Mouse (Mus musculus): Measurements from ENCODE around the gene Fmn2.
A peak's percentile ranks its signal among the peaks of the same experiment; 100 is the strongest.

Gene Fmn2

GRCm38 (mm10) chr1:174557841-174558240 is 56.2 kb downstream of the Fmn2 start:
- no peak for DNase-seq

GRCm38 (mm10) chr1:174558488-174558887 is 56.9 kb downstream of the Fmn2 start:
- DNase-seq: no peak

DNA sequence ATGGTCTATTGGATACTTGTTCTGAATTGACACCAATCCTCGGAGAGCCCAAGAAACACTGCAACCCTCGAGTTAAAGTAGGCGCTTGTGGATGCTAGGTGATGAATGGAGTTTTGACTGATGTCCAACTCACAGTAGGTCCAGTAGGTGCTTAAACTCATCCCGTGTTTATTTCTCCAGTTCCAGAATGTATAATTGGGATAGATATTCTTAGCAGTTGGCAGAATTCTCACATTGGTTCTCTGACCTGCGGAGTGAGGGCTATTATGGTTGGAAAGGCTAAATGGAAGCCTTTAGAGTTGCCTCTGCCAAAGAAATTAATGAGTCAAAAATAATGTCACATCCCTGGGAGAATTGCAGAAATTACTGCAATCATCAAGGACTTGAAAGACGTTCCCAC is 62.9 kb downstream of the Fmn2 start:
- no peak for DNase-seq

GRCm38 (mm10) chr1:174568609-174569008 is 67.0 kb downstream of the Fmn2 start:
- no peak for DNase-seq

GRCm38 (mm10) chr1:174592420-174592980 is 90.9 kb downstream of the Fmn2 start:
- DNase-seq: peak; percentile 9

DNA sequence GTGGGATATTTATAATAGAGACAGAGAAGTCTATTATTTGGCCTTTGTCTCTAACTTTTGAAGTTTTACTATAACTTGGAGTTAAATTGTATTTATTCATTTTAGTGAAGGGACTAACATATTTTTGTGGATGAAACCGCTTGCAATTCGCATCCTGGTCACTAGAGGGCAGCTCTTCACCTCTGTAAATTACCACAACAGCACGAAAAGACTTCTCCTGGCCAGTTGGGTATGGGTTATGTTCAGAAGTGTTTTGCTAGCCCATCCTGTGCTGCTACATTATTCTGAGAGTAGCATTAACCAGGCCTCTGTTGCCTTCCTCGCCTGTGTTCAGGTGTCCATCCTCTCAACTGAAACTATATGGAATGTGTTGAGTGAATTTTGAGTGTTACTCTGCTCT is 93.4 kb downstream of the Fmn2 start:
- peak; percentile 61 for DNase-seq

DNA sequence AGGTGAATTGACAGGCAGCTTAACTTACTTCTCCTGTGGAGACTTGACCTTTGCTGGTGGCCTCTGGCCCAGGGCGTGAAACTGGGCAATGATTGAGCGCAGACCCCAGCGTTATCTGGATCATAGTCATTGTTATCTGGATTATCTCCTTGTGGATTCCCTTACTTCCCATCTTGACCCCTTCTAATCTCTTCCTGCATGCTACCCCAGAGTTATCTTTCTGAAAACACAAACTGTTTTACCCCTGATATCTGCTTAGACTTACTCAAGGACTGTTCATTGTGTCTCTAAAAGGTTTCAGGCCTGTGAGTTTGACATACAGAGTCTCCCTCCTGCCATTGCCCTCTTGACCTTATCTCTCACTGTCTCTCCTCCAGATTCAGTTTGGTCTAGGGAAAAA is 95.9 kb downstream of the Fmn2 start:
- DNase-seq: no peak

DNA sequence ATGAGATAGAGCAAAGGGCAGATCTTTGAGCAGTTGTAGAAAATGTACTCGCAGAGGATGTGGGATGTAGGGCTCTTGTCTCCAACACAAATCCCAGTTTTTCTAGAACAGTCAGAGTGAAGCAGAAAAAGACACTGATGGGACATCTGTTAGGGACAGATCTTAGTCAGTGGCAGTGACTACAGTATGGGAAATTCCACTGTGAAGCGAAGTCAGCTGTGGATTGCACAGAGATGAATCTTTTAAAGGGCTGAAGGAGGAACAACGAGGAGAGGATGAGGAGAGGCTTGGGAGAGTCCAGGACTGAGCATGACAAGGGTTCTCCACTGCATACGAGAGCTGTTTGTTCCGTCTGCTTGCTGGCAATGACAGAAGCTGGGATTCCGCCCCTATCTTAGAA is 96.6 kb downstream of the Fmn2 start:
- DNase-seq: no peak

DNA sequence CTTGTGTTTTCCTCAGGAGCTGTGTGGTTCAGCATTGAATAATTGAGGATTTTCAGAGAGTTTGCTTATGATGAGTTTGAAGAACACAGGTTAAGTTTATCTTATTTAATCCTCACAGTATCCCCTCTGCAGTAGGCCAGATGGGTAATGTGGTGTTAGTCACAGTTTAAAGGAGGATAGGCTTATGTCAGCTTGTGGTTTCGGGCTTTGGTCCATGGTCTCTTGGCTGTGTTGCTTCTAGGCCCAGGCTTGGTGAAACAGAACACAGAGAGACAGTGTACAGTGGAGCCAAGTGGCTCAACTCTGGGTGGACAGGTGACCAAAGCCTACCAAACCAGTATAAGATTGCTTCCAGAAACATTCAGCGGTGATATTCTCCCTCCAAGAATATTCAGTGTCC is 98.4 kb downstream of the Fmn2 start:
- no peak for DNase-seq

DNA sequence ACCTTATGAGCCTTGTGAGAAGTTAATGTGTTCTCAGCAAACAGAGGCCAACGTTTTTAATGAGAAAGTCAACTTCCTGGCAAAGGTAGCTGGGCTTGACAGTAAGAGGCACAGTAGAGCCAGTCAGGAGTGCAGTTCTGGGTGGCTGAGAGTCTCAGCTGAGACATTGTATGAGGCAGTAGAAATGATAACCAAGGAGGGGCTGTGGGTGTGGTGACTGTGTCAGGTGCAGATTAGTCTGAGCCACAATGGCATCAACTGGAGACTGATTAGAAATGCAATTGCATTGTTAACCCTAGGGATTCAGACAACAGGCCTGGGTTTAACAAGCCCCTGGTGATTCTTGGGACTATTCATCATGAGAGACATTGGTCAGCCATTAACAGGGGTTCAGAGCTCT is 99.0 kb downstream of the Fmn2 start:
- no peak for DNase-seq

- no peak for DNase-seq
Measured at GRCm38 (mm10) chr1:174617368-174617767, 115.7 kb downstream of the Fmn2 start.

- no peak for DNase-seq
Measured at GRCm38 (mm10) chr1:174621512-174621911, 119.9 kb downstream of the Fmn2 start.

DNA sequence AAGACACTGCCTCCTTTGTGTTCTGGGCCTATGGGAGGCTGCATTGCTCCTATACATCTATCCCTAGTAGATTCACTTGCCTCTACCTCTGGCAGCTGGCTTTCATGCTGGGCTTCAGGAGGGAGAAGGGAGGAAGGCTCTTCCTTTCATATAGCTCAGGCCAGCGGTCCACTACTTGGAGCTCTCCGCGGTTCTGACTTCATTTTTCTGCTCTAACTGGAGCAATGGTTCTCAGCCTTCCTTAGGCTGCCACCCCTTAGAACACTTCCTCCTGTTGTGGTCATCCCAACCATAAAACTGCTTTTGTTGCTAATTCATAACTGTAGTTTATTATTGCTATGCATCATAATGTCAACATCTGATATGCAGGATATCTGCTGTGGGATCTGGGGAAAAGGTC is 121.4 kb downstream of the Fmn2 start:
- DNase-seq: peak; percentile 8

GRCm38 (mm10) chr1:174630074-174630473 is 128.4 kb downstream of the Fmn2 start:
- no peak for DNase-seq

DNA sequence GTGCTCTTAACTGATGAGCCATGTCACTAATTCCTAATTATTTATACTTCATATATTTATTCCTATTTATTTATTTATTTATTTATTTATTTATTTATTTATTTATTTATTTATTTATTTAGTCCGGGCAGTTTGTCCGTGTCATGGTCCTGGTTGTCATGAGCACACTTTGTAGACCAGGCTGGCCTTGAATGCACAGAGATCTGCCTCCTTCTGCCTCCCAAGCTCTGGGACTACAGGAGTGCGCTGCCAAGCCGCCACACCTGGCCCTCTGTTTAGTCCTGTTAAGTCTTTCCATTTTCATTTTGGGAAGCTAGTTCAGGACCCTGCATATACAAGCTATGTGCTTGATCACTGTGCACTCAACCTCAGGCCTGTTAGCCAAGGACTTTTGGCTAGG is 134.7 kb downstream of the Fmn2 start:
- no peak for DNase-seq

- DNase-seq: no peak
Measured at GRCm38 (mm10) chr1:174637564-174638085, 136.0 kb downstream of the Fmn2 start.

DNA sequence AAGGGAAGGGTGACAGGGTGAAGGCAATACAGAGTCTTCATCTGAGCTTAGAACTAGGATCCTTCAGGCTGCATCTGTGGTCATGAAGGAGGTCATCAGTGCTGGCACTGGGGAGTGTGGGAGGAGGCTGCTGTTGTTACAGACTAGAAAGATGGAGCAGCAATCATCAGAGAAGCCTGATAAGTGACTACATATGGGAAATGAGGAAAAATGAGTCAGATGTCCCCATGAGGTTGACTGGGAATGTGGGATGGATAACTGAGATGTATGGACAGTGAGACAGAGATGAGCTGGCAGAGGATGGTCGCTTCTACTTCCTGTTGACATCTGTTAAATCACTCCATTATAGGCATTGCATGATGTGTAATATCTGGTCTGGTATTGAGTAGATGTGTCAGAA is 139.3 kb downstream of the Fmn2 start:
- no peak for DNase-seq

- DNase-seq: no peak
Measured at GRCm38 (mm10) chr1:174643431-174644010, 141.9 kb downstream of the Fmn2 start.

DNA sequence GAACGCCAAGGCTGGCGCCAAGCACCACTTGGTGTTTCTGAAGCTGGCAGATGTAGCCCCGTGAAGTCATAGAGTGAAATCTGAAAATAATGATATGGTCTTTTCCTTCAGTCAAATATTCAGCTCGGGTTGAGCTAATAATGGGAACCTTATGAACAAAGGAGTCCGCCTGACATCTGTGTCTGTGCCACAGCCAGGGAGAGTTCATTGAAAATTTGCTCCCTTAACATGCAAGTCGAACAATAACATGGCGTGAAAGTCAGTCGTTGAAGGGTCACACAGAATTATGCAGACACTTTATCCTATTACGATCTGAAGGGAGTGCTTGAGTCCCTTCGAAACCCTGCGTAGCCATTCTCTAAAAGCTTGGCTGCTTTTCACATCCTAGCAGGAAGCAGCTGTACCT is 147.8 kb downstream of the Fmn2 start:
- no peak for DNase-seq

DNA sequence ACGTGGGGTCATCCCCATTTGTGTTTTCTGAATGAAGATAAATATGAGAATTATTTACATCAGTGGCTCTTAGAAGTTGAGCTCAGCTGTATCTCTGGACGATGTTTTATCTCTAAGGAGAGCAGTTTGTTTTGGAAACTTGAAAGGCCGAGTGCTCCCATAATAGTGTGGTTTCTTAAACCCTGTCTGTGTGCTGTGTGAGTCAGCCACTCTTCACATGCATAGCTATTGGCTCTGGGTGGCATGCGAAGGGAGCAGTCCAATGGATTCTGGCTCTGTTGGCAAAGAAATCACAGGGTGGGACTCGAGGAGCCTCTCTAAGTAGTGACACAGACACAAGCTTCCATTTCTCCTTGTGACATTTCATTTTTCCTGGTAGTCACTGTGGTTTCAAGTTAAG is 152.9 kb downstream of the Fmn2 start:
- DNase-seq: no peak

- no peak for DNase-seq
Measured at GRCm38 (mm10) chr1:174655354-174655753, 153.7 kb downstream of the Fmn2 start.

DNA sequence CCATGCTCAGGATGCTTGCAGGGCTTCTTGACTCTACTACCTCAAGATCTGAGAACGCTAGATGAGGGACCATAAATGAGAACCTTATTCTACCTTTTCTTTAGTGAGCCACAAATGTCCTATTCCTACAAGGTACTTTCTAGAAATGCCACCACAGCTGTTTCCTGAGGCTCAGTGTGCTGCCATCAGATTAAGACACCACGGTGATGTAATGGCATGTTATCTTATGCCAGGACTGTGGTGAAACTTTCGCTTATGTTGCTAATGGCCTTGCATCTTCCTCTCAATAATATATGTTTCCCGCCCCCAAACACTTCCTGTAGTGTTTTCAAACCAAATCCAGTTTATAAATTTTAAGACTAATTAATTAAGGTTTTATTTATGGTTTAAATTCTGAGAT is 154.9 kb downstream of the Fmn2 start:
- no peak for DNase-seq

- DNase-seq: no peak
Measured at GRCm38 (mm10) chr1:174659459-174660223, 158.0 kb downstream of the Fmn2 start.

GRCm38 (mm10) chr1:174665116-174665515 is 163.5 kb downstream of the Fmn2 start:
- no peak for DNase-seq
